ENCODE assay signal across 9 mouse cellular contexts in the genomic region with DNA sequence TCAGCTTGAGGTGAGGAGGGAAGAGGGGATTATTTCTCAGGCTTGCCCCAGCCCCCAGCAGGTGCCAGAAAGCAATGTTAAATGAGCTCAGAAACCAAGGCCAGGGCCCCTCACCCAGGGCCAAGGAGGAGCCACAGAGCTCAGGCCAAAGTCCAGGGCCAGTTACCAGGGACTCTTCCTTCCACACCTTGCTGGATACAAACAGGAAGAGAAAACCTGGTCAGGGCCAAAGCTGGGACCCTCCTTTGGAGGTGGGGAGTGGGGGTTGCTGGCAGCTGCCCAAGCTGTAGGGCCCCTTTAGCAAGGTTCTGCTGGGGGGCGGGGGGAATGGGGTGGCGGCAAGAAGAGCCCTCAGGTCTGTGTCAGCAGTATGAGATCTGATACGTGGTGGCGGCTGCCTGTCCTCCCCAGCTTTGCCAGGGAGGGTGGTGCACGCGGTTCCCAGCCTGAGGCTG. TPM values are rescaled to one million over a fixed set of nuclear protein-coding genes. Genes with fewer than 3 reads are reported as not detected.
DNase-seq lines count a peak whose midpoint lies in the region; ATAC-seq and TF ChIP-seq lines count a peak whose summit lies in the region.
"Had no signal": no experiment of that assay in that cellular context is flagged by ENCODE, and none has a peak within 500 bp of the region (broad histone marks: within the 10 kb centered on the region; RNA-seq: fewer than 3 reads in every experiment).

No protein-coding gene starts in this region.

- DNase-seq in cerebellum, adult 2 months, result peak in 1 of 2 experiments; percentile 45
- no peak for DNase-seq in cerebellum, adult 18-20 months
- DNase-seq in cerebellum, adult 9-10 months, result peak; percentile 68
- no peak for DNase-seq in hindbrain, postnatal 0 days (ENCODE audit: low spot score)
- no peak for DNase-seq in frontal cortex, postnatal 25 days (ENCODE audit: low spot score in 2 of 2)
- DNase-seq in frontal cortex, postnatal 36 days (ENCODE audit: low spot score in 2 of 2), result no peak
- no peak for DNase-seq in urinary bladder, postnatal 4 days (ENCODE audit: low spot score in 2 of 2)

- peaks cover 31% of the 10 kb centered on the region for H3K4me1 ChIP-seq in cerebellum, adult 2 months (ENCODE audit: control insufficient read depth, insufficient read depth, low read length)
- H3K4me1 ChIP-seq in hindbrain, postnatal 0 days (ENCODE audit: insufficient read depth, low read length), result peaks cover 26% of the 10 kb centered on the region
- H3K4me1 ChIP-seq in liver, embryonic 15.5 days (replicated peaks), result peaks cover 56% of the 10 kb centered on the region

- H3K27ac ChIP-seq in cerebellum, adult 2 months (ENCODE audit: insufficient read depth, low read length), result peak overlapping the region; percentile 76
- H3K27ac ChIP-seq in hindbrain, postnatal 0 days, result peak overlapping the region; percentile 99
- H3K27ac ChIP-seq in liver, embryonic 15.5 days (replicated peaks), result peak overlapping the region; percentile 93

- H3K9ac ChIP-seq in hindbrain, postnatal 0 days (replicated peaks; ENCODE audit: low read length), result peak overlapping the region; percentile 99
- H3K9ac ChIP-seq in liver, embryonic 15.5 days, result peak overlapping the region; percentile 97

- no peak for ATAC-seq in hindbrain, postnatal 0 days
- ATAC-seq in liver, embryonic 15.5 days (ENCODE audit: insufficient read depth), result no peak

- 5% methylated on average over 6 of the region's 6 CpGs for WGBS in cerebellum, adult 2 months
- 13% methylated on average over 6 of the region's 6 CpGs for WGBS in hindbrain, postnatal 0 days
- WGBS in liver, embryonic 15.5 days (ENCODE audit: insufficient replicate concordance), result 11% methylated on average over 6 of the region's 6 CpGs

- H3K4me3 ChIP-seq in cerebellum, adult 2 months (replicated peaks; ENCODE audit: insufficient read depth, low read depth, low read length), result peak overlapping the region; percentile 97
- peak overlapping the region; percentile 82 for H3K4me3 ChIP-seq in hindbrain, postnatal 0 days (ENCODE audit: low read length)
- peak overlapping the region; percentile 98 for H3K4me3 ChIP-seq in liver, embryonic 15.5 days (replicated peaks)

- H3K9me3 ChIP-seq in hindbrain, postnatal 0 days (ENCODE audit: low read length), result no peaks in the 10 kb centered on the region
- no peaks in the 10 kb centered on the region for H3K9me3 ChIP-seq in liver, embryonic 15.5 days (replicated peaks)

- no peak for TF ChIP-seq POLR2A in cerebellum, adult 2 months (IDR thresholded peaks at IDR 0.05; ENCODE audit: borderline replicate concordance, insufficient read depth, low read length)

- TF ChIP-seq CTCF in cerebellum, adult 2 months (IDR thresholded peaks at IDR 0.05; ENCODE audit: borderline replicate concordance, insufficient read depth, low read depth, low read length), result no peak
- no peak for TF ChIP-seq CTCF in hindbrain, postnatal 0 days (IDR thresholded peaks at IDR 0.05; ENCODE audit: low read depth)

- H3K4me2 ChIP-seq in hindbrain, postnatal 0 days (ENCODE audit: low read depth, low read length), result peak overlapping the region; percentile 94
- peak overlapping the region; percentile 85 for H3K4me2 ChIP-seq in liver, embryonic 15.5 days

- peaks cover 15% of the 10 kb centered on the region for H3K36me3 ChIP-seq in hindbrain, postnatal 0 days (ENCODE audit: insufficient read depth, low read length)
- peaks cover 40% of the 10 kb centered on the region for H3K36me3 ChIP-seq in liver, embryonic 15.5 days (replicated peaks)

- H3K27me3 ChIP-seq in cerebellum, adult 2 months (ENCODE audit: control insufficient read depth, insufficient read depth, low read length), result no peaks in the 10 kb centered on the region
- no peaks in the 10 kb centered on the region for H3K27me3 ChIP-seq in hindbrain, postnatal 0 days (ENCODE audit: insufficient read depth, low read length)
- H3K27me3 ChIP-seq in liver, embryonic 15.5 days, result no peaks in the 10 kb centered on the region

RNA-seq across cellular contexts. Expression of a gene that starts 2.0 kb away (rescaled TPM):
- 1,355 and 1,504 TPM in 2 replicates for polyA plus RNA-seq in cerebellum, adult 2 months (2012; rRNA removed)
- total RNA-seq in hindbrain, postnatal 0 days (2014; rRNA removed), result 1,865 and 2,018 TPM in 2 replicates
- 435 and 441 TPM in 2 replicates for polyA plus RNA-seq in hindbrain, postnatal 0 days (2015; fragmentation: Nextera tagmentation; extraction: Ambion mirVana)
- polyA plus RNA-seq in liver, embryonic 15.5 days (2015; fragmentation: Nextera tagmentation; extraction: Ambion mirVana), result 79.0 and 83.9 TPM in 2 replicates

RNA-seq across cellular contexts. Expression of a gene that starts 15.6 kb away (rescaled TPM):
- 0.11 TPM in 2 replicates for polyA plus RNA-seq in cerebellum, adult 2 months (2012; rRNA removed)
- total RNA-seq in hindbrain, postnatal 0 days (2014; rRNA removed), result 0.18 and 0.21 TPM in 2 replicates
- 0.05 TPM in 2 replicates for polyA plus RNA-seq in hindbrain, postnatal 0 days (2015; fragmentation: Nextera tagmentation; extraction: Ambion mirVana)
- polyA plus RNA-seq in liver, embryonic 15.5 days (2015; fragmentation: Nextera tagmentation; extraction: Ambion mirVana), result 1.2 TPM in 2 replicates

RNA-seq across cellular contexts. Expression of a gene that starts 22.6 kb away (rescaled TPM):
- polyA plus RNA-seq in cerebellum, adult 2 months (2012; rRNA removed), result 135 and 136 TPM in 2 replicates
- 106 and 118 TPM in 2 replicates for total RNA-seq in hindbrain, postnatal 0 days (2014; rRNA removed)
- 138 and 139 TPM in 2 replicates for polyA plus RNA-seq in hindbrain, postnatal 0 days (2015; fragmentation: Nextera tagmentation; extraction: Ambion mirVana)
- 0.44 and 0.60 TPM in 2 replicates for polyA plus RNA-seq in liver, embryonic 15.5 days (2015; fragmentation: Nextera tagmentation; extraction: Ambion mirVana)
- total RNA-seq: neutrophil, adult 5-6 weeks had no signal

RNA-seq across cellular contexts. Expression of a gene that starts 30.3 kb away (rescaled TPM):
- polyA plus RNA-seq in cerebellum, adult 2 months (2012; rRNA removed), result 10.0 and 14.0 TPM in 2 replicates
- total RNA-seq in hindbrain, postnatal 0 days (2014; rRNA removed), result 4.1 TPM in 1 of 2 replicates, not detected in the other
- 0.62 and 4.7 TPM in 2 replicates for polyA plus RNA-seq in hindbrain, postnatal 0 days (2015; fragmentation: Nextera tagmentation; extraction: Ambion mirVana)
- 0.13 TPM in 2 replicates for polyA plus RNA-seq in liver, embryonic 15.5 days (2015; fragmentation: Nextera tagmentation; extraction: Ambion mirVana)
- total RNA-seq: neutrophil, adult 5-6 weeks had no signal

RNA-seq across cellular contexts. Expression of a gene that starts 37.6 kb away (rescaled TPM):
- polyA plus RNA-seq in cerebellum, adult 2 months (2012; rRNA removed), result 27.4 and 29.9 TPM in 2 replicates
- total RNA-seq in hindbrain, postnatal 0 days (2014; rRNA removed), result 22.7 and 24.3 TPM in 2 replicates
- 40.9 and 41.2 TPM in 2 replicates for polyA plus RNA-seq in hindbrain, postnatal 0 days (2015; fragmentation: Nextera tagmentation; extraction: Ambion mirVana)
- 0.05 TPM in 1 of 2 replicates, not detected in the other for polyA plus RNA-seq in liver, embryonic 15.5 days (2015; fragmentation: Nextera tagmentation; extraction: Ambion mirVana)
- total RNA-seq: neutrophil, adult 5-6 weeks had no signal

Comparison
In these comparisons a context has a peak if more than half of its experiments do, and no peak if none do; other contexts are left out.
1. RNA of a gene that starts 22.6 kb away (polyA plus RNA-seq): 138 to 139 TPM in hindbrain, postnatal 0 days and 135 to 136 TPM in cerebellum, adult 2 months; 0.44 to 0.60 TPM in liver, embryonic 15.5 days; every median in the first group is over 10 times any median in the second.
2. Peak in every context shown above with its lines, with median percentiles within 50 percentile points of each other: H3K27ac ChIP-seq and H3K4me3 ChIP-seq.